Mouse (Mus musculus): Measurements from ENCODE around the gene Tcf7l2.

DNA sequence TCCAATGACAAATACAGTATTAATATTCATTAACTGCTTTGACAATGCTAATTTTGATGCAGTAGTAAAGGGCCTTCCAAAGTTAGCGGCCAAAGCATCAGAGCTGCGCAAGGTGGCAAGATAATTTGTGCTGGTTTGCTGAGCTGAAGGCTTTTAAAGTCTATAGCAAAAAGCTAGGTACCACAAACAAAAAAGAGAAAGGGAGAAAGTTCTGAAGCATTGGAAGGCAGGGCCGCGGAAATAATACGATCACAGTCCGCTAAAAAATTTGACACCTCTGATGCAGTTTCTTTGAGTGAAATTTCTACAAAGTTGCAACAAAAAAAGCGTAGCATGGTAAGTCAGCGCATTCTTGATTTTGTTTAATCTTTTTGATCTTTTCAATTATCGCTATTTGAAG, 152.8 kb downstream of the Tcf7l2 start:
- no peak for TF ChIP-seq CTCF (IDR thresholded peaks at IDR 0.05; ENCODE audit: control insufficient read depth, insufficient read depth, insufficient replicate concordance, low read depth, low read length)
- no peak for TF ChIP-seq POLR2A (IDR thresholded peaks at IDR 0.05; ENCODE audit: control insufficient read depth, low read depth, low read length)

All from testis, adult 2 months (tissue).